Mouse (Mus musculus) ES-E14 (cell line): ENCODE measurements at regions not wholly inside any gene's neighbourhood (a gene's known extent, or its start where the extent isn't known, plus 50 kb on each side); places are given as distances from the start of the nearest gene placed in this dataset.

Experiments
- DNase-seq: peaks from one replicate; pipeline ENCODE4 v3.0.0-alpha.2; 2013; ENCODE audit warnings: low read depth, low spot score
- H3K27ac ChIP-seq: 2 replicates; pipeline ENCODE4 v1.5.1; 2012; ENCODE audit warnings: low read depth, mild to moderate bottlenecking, low read length, moderate library complexity, mixed read lengths; ENCODE audit not compliant: poor library complexity, insufficient read depth, severe bottlenecking
- H3K36me3 ChIP-seq: 2 replicates; pipeline ENCODE4 v1.6.1; 2012; ENCODE audit warnings: mild to moderate bottlenecking, low read length, moderate library complexity, mixed read lengths; ENCODE audit not compliant: control insufficient read depth, poor library complexity, insufficient read depth, severe bottlenecking
- H3K4me1 ChIP-seq, 2 experiments: fragments of 150-350 bp in 1 of 2; sonication (generic) in 1 of 2; 2 replicates each; pipeline ENCODE4 v1.6.1; 2012; ENCODE audit warnings: low read length in 2 of 2, mild to moderate bottlenecking in 1 of 2, mixed read lengths in 1 of 2; ENCODE audit not compliant: control insufficient read depth in 2 of 2, insufficient read depth in 2 of 2, poor library complexity in 1 of 2
- H3K4me3 ChIP-seq, 2 experiments: fragments of 150-350 bp in 1 of 2; sonication (generic) in 1 of 2; 2 replicates each; pipeline ENCODE4 v1.5.1; 2012; ENCODE audit warnings: low read length in 2 of 2, low read depth in 1 of 2, mild to moderate bottlenecking in 1 of 2, mixed read lengths in 1 of 2; ENCODE audit not compliant: insufficient read depth in 1 of 2, poor library complexity in 1 of 2, severe bottlenecking in 1 of 2
- H3K9ac ChIP-seq: 2 replicates; pipeline ENCODE4 v1.6.1; 2012; ENCODE audit warnings: low read depth, mild to moderate bottlenecking, low read length, mixed read lengths; ENCODE audit not compliant: poor library complexity, insufficient read depth, severe bottlenecking
- H3K9me3 ChIP-seq: fragments of 150-350 bp; sonication (generic); 2 replicates; pipeline ENCODE4 v1.6.1; 2012; ENCODE audit warnings: low read depth, mild to moderate bottlenecking, low read length; ENCODE audit not compliant: control insufficient read depth, insufficient read depth
- CHD2 ChIP-seq: IDR thresholded peaks from 2 replicates; pipeline ENCODE4 v1.6.1; 2014; ENCODE audit warnings: mild to moderate bottlenecking, low read depth, low read length, inconsistent platforms
- HCFC1 ChIP-seq: IDR thresholded peaks from 2 replicates; pipeline ENCODE4 v1.6.1; 2012; ENCODE audit warnings: low read length, inconsistent platforms, borderline replicate concordance; ENCODE audit not compliant: insufficient read depth
- MAFK ChIP-seq: IDR thresholded peaks from 2 replicates; pipeline ENCODE4 v1.6.1; 2014; ENCODE audit warnings: mild to moderate bottlenecking, low read depth, low read length, inconsistent platforms; ENCODE audit not compliant: insufficient read depth
- ZC3H11A ChIP-seq: IDR thresholded peaks from 2 replicates; pipeline ENCODE4 v1.6.1; 2012; ENCODE audit warnings: low read depth, mild to moderate bottlenecking, inconsistent platforms, low read length, borderline replicate concordance
- ZNF384 ChIP-seq: IDR thresholded peaks from 2 replicates; pipeline ENCODE4 v1.6.1; 2012; ENCODE audit warnings: low read depth, low read length, inconsistent platforms
- in situ Hi-C, 2 experiments: fragments of 600-800 bp; cut with MboI; formaldehyde crosslinking; loops; one replicate each; pipeline ENCODE4 v1.15.1; 2025; ENCODE audit warnings: low sequenced_read_pairs in 2 of 2, inconsistent platforms in 1 of 2; ENCODE audit not compliant: unreplicated experiment in 2 of 2

DNA sequence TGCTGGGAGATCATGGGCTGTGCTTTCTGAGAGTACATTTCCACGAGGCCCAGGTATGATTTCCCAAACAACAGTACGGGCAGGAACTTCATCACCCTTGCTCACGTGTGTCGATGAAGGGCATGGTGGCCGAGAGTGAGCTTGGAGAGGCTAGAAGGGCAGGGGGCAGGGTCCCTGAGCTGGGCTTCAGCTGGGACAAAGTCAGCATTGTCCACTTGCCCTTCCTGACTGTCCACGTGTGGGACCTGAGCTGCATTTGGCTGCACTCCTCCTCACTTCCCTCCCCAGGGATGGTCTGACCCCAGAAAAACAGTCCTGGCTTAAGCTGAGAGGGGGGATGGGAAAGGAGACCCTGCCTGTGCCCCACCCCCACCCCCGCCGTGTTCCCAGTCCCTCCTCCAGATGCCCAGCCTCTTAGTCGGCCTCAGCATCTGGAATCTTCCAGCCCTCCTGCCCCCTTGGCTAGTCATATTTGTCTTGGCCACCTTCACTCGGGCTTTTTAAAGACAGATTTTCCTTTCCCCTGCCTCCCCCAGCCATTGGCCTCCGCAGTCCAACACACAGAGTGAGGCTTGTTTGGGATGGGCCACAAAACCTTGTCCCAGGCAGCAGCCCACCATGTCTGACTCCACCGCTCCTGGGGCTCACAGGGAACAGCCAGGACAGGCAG is 58.6 kb downstream of the Isg20 start:
- no peak overlapping the region for H3K9ac ChIP-seq
- H3K36me3 ChIP-seq, result no peaks in the 10 kb centered on the region
- no peak overlapping the region for H3K4me3 ChIP-seq
- H3K27ac ChIP-seq, result no peak overlapping the region
- no peaks in the 10 kb centered on the region for H3K9me3 ChIP-seq
- in situ Hi-C loops, result no loop called here
- no peak for DNase-seq
- H3K4me1 ChIP-seq, result no peaks in the 10 kb centered on the region
- TF ChIP-seq ZNF384 (no peak), CHD2 (no peak)

DNA sequence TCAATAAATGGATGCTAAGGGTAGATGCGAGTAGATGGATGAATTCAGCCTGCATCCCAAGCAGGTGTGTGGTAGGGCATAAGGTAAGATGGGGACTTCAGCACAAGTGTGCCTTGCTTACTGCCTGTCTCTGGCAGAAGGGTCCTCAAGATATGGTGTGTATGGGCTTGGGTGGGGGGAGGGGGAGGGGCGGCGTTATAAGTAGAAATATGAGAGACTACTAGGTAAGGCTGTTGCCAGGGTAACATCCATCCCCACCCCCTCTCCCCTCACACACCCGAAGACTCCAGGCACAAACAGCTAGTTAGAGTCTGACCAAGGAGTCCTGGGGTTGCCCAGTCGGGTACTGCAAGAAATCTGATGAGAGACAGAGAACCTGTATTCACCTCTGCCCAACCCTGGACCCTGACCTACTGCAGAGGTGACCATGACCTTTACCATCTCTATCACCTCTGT is 63.5 kb upstream of the Acan start:
- H3K9me3 ChIP-seq, result no peaks in the 10 kb centered on the region
- DNase-seq, result no peak
- TF ChIP-seq ZC3H11A (no peak), HCFC1 (no peak), CHD2 (no peak), MAFK (no peak), ZNF384 (no peak)
- peaks cover 0 to 10% of the 10 kb centered on the region in 2 experiments; a peak in 2 of 4 replicates for H3K4me1 ChIP-seq
- no peak overlapping the region for H3K27ac ChIP-seq
- peak overlapping the region in 1 of 2 experiments; percentile 55; a peak in 2 of 4 replicates for H3K4me3 ChIP-seq
- no peak overlapping the region for H3K9ac ChIP-seq
- in situ Hi-C loops, result no loop called here
- no peaks in the 10 kb centered on the region for H3K36me3 ChIP-seq

DNA sequence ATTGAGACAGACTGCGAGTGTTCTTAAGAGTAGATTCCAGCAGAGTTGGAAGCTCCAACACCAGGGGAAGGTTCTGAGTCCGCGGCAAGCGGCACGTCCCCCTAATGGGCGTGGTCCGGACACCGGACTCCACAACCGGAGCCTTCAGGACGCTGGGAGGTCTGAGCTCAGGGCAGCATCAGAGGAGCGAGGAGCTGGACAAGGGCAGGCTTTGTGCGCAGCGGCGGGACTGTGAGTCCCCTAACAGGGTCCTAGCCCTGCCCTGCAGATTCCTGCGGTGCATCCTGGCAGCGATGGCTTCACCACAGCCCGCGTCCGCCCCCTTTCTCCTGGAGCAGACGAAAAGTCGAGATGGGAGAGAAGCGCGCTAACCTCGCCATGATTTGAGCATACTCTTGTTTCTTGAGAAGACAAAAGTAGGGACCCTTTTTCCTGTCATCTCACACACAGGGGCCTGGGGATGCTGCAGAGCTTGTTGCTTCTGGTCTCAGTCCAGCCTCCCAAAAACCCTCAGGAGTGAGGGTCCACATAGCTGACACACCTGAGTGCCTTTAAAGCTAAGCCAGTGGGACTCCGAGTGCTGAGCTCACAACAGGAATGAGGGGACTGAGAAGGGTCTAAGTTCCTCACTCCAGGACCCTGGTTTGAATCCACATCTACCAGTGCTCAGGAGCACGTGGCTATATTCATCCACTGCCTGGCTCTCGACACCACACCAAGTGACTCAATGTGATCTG is 62.8 kb upstream of the Acan start:
- DNase-seq, result no peak
- Histone ChIP-seq H3K9me3 (no peaks in the 10 kb centered on the region), H3K27ac (no peak overlapping the region), H3K4me3 (peak overlapping the region; percentile 22 to 55; a peak in 3 of 4 replicates), H3K36me3 (no peaks in the 10 kb centered on the region), H3K9ac (peak overlapping the region; percentile 34), H3K4me1 (peaks cover 0 to 10% of the 10 kb centered on the region in 2 experiments; a peak in 2 of 4 replicates)
- in situ Hi-C loops, result no loop called here
- TF ChIP-seq ZC3H11A (no peak), CHD2 (no peak), MAFK (no peak), HCFC1 (no peak), ZNF384 (no peak)

DNA sequence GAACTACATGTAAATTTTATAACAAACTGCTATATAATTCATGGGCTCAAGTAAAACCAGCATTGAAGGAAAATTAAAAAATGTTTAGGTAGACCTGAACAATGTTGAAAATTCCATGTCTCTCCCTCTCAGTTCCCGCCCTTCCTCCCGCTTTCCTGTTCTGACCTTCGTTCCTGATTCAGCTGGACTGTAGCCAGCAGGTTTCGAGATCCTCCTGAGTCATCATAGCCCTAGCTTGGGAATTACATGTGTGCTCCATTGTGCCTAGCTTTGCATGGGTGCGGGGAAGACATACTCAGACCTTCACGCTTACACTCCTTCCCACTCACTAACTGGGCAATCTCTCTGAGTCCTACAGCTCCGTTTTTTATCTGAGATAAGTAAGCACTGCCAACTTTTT is 60.3 kb upstream of the Acan start:
- no peak overlapping the region for H3K27ac ChIP-seq
- TF ChIP-seq ZNF384 (no peak), ZC3H11A (no peak), CHD2 (no peak), MAFK (no peak), HCFC1 (no peak)
- DNase-seq, result no peak
- H3K36me3 ChIP-seq, result no peaks in the 10 kb centered on the region
- H3K9me3 ChIP-seq, result no peaks in the 10 kb centered on the region
- in situ Hi-C loops, result no loop called here
- H3K9ac ChIP-seq, result no peak overlapping the region
- H3K4me3 ChIP-seq, result no peak overlapping the region
- peaks cover 0 to 10% of the 10 kb centered on the region in 2 experiments; a peak in 2 of 4 replicates for H3K4me1 ChIP-seq

DNA sequence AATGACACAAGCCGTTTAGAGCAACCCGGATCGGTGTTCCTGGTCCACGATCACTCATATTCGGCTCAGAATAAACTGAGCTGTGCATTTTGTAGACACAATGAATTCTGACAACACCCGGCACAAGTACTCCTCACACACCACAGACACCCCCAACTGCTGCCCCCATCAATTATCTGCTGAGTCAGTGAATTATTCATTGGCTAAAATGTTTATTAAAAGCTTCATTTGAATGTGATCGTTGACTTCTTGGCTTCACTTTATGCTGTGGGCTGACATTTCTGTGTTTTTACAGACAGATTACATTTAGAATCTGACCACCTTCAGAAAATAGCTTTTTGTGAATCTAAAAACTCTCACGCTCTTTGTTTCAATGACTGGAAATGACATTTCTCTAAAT is 59.1 kb upstream of the Acan start:
- DNase-seq, result no peak
- H3K4me1 ChIP-seq, result peaks cover 0 to 10% of the 10 kb centered on the region in 2 experiments; a peak in 2 of 4 replicates
- H3K9me3 ChIP-seq, result no peaks in the 10 kb centered on the region
- no peak overlapping the region for H3K4me3 ChIP-seq
- H3K36me3 ChIP-seq, result no peaks in the 10 kb centered on the region
- H3K9ac ChIP-seq, result no peak overlapping the region
- in situ Hi-C loops, result no loop called here
- TF ChIP-seq MAFK (peak; percentile 71), ZC3H11A (no peak)
- H3K27ac ChIP-seq, result no peak overlapping the region
